Mouse (Mus musculus): ENCODE results near the gene BC024063.
"Not testable (repeated sequence)": the region's sequence is repeated elsewhere in the genome, so short reads cannot be mapped to it uniquely, and the experiment has no call there.

Gene BC024063

GRCm38 (mm10) chr10:82082728-82083621 is at the start of gene BC024063:
BC024063 (plus strand) TSS chr10:82083353.
- peak; percentile 57 for DNase-seq (ENCODE audit: low spot score)

- no peak for DNase-seq (ENCODE audit: low spot score)
Measured at GRCm38 (mm10) chr10:82042191-82042590, 41.0 kb upstream of the BC024063 start.

- no peak for DNase-seq (ENCODE audit: low spot score)
Measured at GRCm38 (mm10) chr10:82046603-82047002, 36.5 kb upstream of the BC024063 start.

GRCm38 (mm10) chr10:82047597-82048459 is 35.3 kb upstream of the BC024063 start, which contains the start of gene Zfp873:
Zfp873 (plus strand) TSS chr10:82048123.
- peak; percentile 89 for DNase-seq (ENCODE audit: low spot score)

- DNase-seq (ENCODE audit: low spot score) = not testable (repeated sequence)
Measured at GRCm38 (mm10) chr10:82048460-82048804, 34.7 kb upstream of the BC024063 start.

GRCm38 (mm10) chr10:82083622-82083971 is 444 bp downstream of the BC024063 start:
- DNase-seq (ENCODE audit: low spot score) = not testable (repeated sequence)

- DNase-seq (ENCODE audit: low spot score) = no peak
Measured at GRCm38 (mm10) chr10:82117206-82117605, 34.1 kb downstream of the BC024063 start.

- DNase-seq (ENCODE audit: low spot score) = peak; percentile 85
Measured at GRCm38 (mm10) chr10:82127850-82128401, 44.8 kb downstream of the BC024063 start, which contains the start of gene AU041133. AU041133 (plus strand) TSS chr10:82128013.

- no peak for DNase-seq (ENCODE audit: low spot score)
Measured at GRCm38 (mm10) chr10:82145282-82145681, 62.1 kb downstream of the BC024063 start.

GRCm38 (mm10) chr10:82147571-82147970 is 64.4 kb downstream of the BC024063 start:
- no peak for DNase-seq (ENCODE audit: low spot score)

Measured in T-cell, adult 2 months (primary cell).